Mouse (Mus musculus) megakaryocyte-erythroid progenitor cell, adult 5-6 weeks (primary cell): ENCODE measurements around the gene Lalba. TPM values are rescaled to one million over a fixed set of nuclear protein-coding genes. Genes with fewer than 3 reads are reported as not detected.

Experiments used
- total RNA-seq, 2 experiments: library from RNA; stranded (forward) in 1 of 2; stranded (reverse) in 1 of 2; fragments of 200-1000, 215-1000 nt in 1 of 2; fragments of >200 nt in 1 of 2; fragmentation: Nextera tagmentation in 1 of 2; gene quantifications; 2 replicates each; pipeline ENCODE4 v1.2.3; 2014 to 2017

Gene Lalba
- total RNA-seq, 2 experiments from 2014 or later = not detected

Other genes with a start within 250 kb of the Lalba start
- not detected in 2 replicates for gene Olfr286, start 248.3 kb downstream of the Lalba start, total RNA-seq (2014; fragmentation: Nextera tagmentation)
- gene Olfr286, start 248.3 kb downstream of the Lalba start, total RNA-seq (2017) = not detected in 2 replicates
- gene H1fnt, start 225.4 kb downstream of the Lalba start, total RNA-seq (2014; fragmentation: Nextera tagmentation) = not detected in 2 replicates
- gene H1fnt, start 225.4 kb downstream of the Lalba start, total RNA-seq (2017) = not detected in 2 replicates
- not detected in 2 replicates for gene Zfp641, start 186.6 kb downstream of the Lalba start, total RNA-seq (2014; fragmentation: Nextera tagmentation)
- not detected in 2 replicates for gene Zfp641, start 186.6 kb downstream of the Lalba start, total RNA-seq (2017)
- gene Olfr285, start 165.4 kb downstream of the Lalba start, total RNA-seq (2014; fragmentation: Nextera tagmentation) = not detected in 2 replicates
- not detected in 2 replicates for gene Olfr285, start 165.4 kb downstream of the Lalba start, total RNA-seq (2017)
- not detected in 2 replicates for gene Olfr284, start 141.7 kb downstream of the Lalba start, total RNA-seq (2014; fragmentation: Nextera tagmentation)
- not detected in 2 replicates for gene Olfr284, start 141.7 kb downstream of the Lalba start, total RNA-seq (2017)
- gene Olfr283, start 101.8 kb downstream of the Lalba start, total RNA-seq (2014; fragmentation: Nextera tagmentation) = not detected in 2 replicates
- not detected in 2 replicates for gene Olfr283, start 101.8 kb downstream of the Lalba start, total RNA-seq (2017)
- not detected in 2 replicates for gene Olfr282, start 51.5 kb downstream of the Lalba start, total RNA-seq (2014; fragmentation: Nextera tagmentation)
- gene Olfr282, start 51.5 kb downstream of the Lalba start, total RNA-seq (2017) = not detected in 2 replicates
- not detected in 2 replicates for gene Olfr281, start 30.1 kb downstream of the Lalba start, total RNA-seq (2014; fragmentation: Nextera tagmentation)
- not detected in 2 replicates for gene Olfr281, start 30.1 kb downstream of the Lalba start, total RNA-seq (2017)
- not detected in 2 replicates for gene OR5BS1P, start 12.8 kb downstream of the Lalba start, total RNA-seq (2014; fragmentation: Nextera tagmentation)
- not detected in 2 replicates for gene OR5BS1P, start 12.8 kb downstream of the Lalba start, total RNA-seq (2017)
- gene Olfr279, start 9.7 kb upstream of the Lalba start, total RNA-seq (2014; fragmentation: Nextera tagmentation) = not detected in 2 replicates
- gene Olfr279, start 9.7 kb upstream of the Lalba start, total RNA-seq (2017) = not detected in 2 replicates
- 68.9 and 73.0 TPM in 2 replicates for gene Kansl2, start 51.5 kb upstream of the Lalba start, total RNA-seq (2014; fragmentation: Nextera tagmentation)
- gene Kansl2, start 51.5 kb upstream of the Lalba start, total RNA-seq (2017) = 54.4 and 57.7 TPM in 2 replicates
- 66.8 and 70.7 TPM in 2 replicates for gene Ccnt1, start 88.2 kb upstream of the Lalba start, total RNA-seq (2014; fragmentation: Nextera tagmentation)
- 80.8 and 88.3 TPM in 2 replicates for gene Ccnt1, start 88.2 kb upstream of the Lalba start, total RNA-seq (2017)
- gene 4930415O20Rik, start 88.3 kb upstream of the Lalba start, total RNA-seq (2014; fragmentation: Nextera tagmentation) = not detected in 2 replicates
- gene 4930415O20Rik, start 88.3 kb upstream of the Lalba start, total RNA-seq (2017) = not detected in 2 replicates
- gene Adcy6, start 127.4 kb upstream of the Lalba start, total RNA-seq (2014; fragmentation: Nextera tagmentation) = 55.8 and 57.2 TPM in 2 replicates
- gene Adcy6, start 127.4 kb upstream of the Lalba start, total RNA-seq (2017) = 28.8 and 45.9 TPM in 2 replicates
- gene Cacnb3, start 148.1 kb upstream of the Lalba start, total RNA-seq (2014; fragmentation: Nextera tagmentation) = not detected in 2 replicates
- not detected in 2 replicates for gene Cacnb3, start 148.1 kb upstream of the Lalba start, total RNA-seq (2017)
- 79.8 and 96.4 TPM in 2 replicates for gene Ddx23, start 180.2 kb upstream of the Lalba start, total RNA-seq (2014; fragmentation: Nextera tagmentation)
- 152 and 181 TPM in 2 replicates for gene Ddx23, start 180.2 kb upstream of the Lalba start, total RNA-seq (2017)
- 0.64 TPM in 1 of 2 replicates, not detected in the other for gene Rnd1, start 194.7 kb upstream of the Lalba start, total RNA-seq (2014; fragmentation: Nextera tagmentation)
- gene Rnd1, start 194.7 kb upstream of the Lalba start, total RNA-seq (2017) = 0.61 TPM in 1 of 2 replicates, not detected in the other
- gene Ccdc65, start 225.5 kb upstream of the Lalba start, total RNA-seq (2014; fragmentation: Nextera tagmentation) = not detected in 2 replicates
- not detected in 2 replicates for gene Ccdc65, start 225.5 kb upstream of the Lalba start, total RNA-seq (2017)
- gene Fkbp11, start 245.5 kb upstream of the Lalba start, total RNA-seq (2014; fragmentation: Nextera tagmentation) = 5.5 and 6.1 TPM in 2 replicates
- gene Fkbp11, start 245.5 kb upstream of the Lalba start, total RNA-seq (2017) = 5.8 and 6.9 TPM in 2 replicates